Comparison of ENCODE assay signal across 18 mouse cellular contexts in the genomic region with DNA sequence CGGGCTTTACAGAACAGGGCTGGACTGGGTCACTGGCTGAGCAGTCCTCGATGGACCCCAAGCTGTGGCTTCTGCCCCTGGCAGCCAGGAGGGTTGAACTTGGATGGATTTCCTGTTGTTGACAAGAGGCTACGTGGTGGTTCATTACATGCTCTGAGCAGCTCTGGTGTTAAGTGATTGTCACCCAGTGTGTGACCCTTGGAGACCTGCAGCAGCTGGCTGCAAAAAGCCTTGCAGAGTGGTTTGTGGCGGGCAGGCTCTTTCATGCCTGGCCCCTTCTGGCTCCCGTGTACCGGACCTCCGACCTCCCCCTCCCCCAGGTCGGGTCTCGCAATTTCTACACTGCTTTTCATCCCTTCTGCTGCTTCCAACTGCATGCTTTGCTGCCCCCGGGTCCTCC. TPM values are rescaled to one million over a fixed set of nuclear protein-coding genes. Genes with fewer than 3 reads are reported as not detected.
DNase-seq lines count a peak whose midpoint lies in the region; ATAC-seq and TF ChIP-seq lines count a peak whose summit lies in the region.
"Had no signal": no experiment of that assay in that cellular context is flagged by ENCODE, and none has a peak within 500 bp of the region (broad histone marks: within the 10 kb centered on the region; RNA-seq: fewer than 3 reads in every experiment).

No protein-coding gene starts in this region.

- no peaks in the 10 kb centered on the region for H3K27me3 ChIP-seq in hindbrain, embryonic 11.5 days (ENCODE audit: control insufficient read depth, insufficient read depth, low read length)
- no peaks in the 10 kb centered on the region for H3K27me3 ChIP-seq in hindbrain, embryonic 13.5 days
- peaks cover 67% of the 10 kb centered on the region for H3K27me3 ChIP-seq in megakaryocyte, embryonic 14.5 days (replicated peaks)
- no peaks in the 10 kb centered on the region for H3K27me3 ChIP-seq in midbrain, postnatal 0 days (ENCODE audit: insufficient read depth, low read length)

- H3K4me3 ChIP-seq in hindbrain, embryonic 11.5 days (ENCODE audit: low read depth, low read length) = no peak overlapping the region
- H3K4me3 ChIP-seq in hindbrain, embryonic 13.5 days = no peak overlapping the region
- H3K4me3 ChIP-seq in megakaryocyte, embryonic 14.5 days (replicated peaks) = peak overlapping the region; percentile 86
- no peak overlapping the region for H3K4me3 ChIP-seq in midbrain, postnatal 0 days (ENCODE audit: low read depth, low read length)
- H3K4me3 ChIP-seq: embryonic facial prominence, embryonic 12.5 days had no signal

- peak; percentile 53 for DNase-seq in hindbrain, embryonic 11.5 days (ENCODE audit: low spot score)
- peak; percentile 33 for DNase-seq in embryo, embryonic 9.5 days (ENCODE audit: extremely low spot score)
- DNase-seq in midbrain, postnatal 0 days (ENCODE audit: low spot score) = no peak
- no peak for DNase-seq in adrenal gland, postnatal 10 days
- DNase-seq: adrenal gland, postnatal 14 days; cerebellum, adult 8-10 months; gastrocnemius, postnatal 10 days; layer of hippocampus, postnatal 36 days; left cerebral cortex, postnatal 4 days; lung, postnatal 36 days; right cerebral cortex, postnatal 4 days had no signal

- H3K4me2 ChIP-seq in hindbrain, embryonic 11.5 days (replicated peaks; ENCODE audit: low read depth, low read length) = no peak overlapping the region
- H3K4me2 ChIP-seq in hindbrain, embryonic 13.5 days = no peak overlapping the region
- no peak overlapping the region for H3K4me2 ChIP-seq in midbrain, postnatal 0 days (ENCODE audit: low read depth, low read length, poor library complexity, severe bottlenecking)
- H3K4me2 ChIP-seq: embryonic facial prominence, embryonic 12.5 days had no signal

- TF ChIP-seq CTCF in midbrain, postnatal 0 days (IDR thresholded peaks at IDR 0.05) = no peak

- ATAC-seq in hindbrain, embryonic 11.5 days (ENCODE audit: low FRiP score) = no peak
- ATAC-seq in hindbrain, embryonic 13.5 days (ENCODE audit: low FRiP score) = no peak
- no peak for ATAC-seq in megakaryocyte, adult 5-6 weeks (ENCODE audit: poor library complexity, severe bottlenecking)
- no peak for ATAC-seq in midbrain, postnatal 0 days (ENCODE audit: low FRiP score)
- ATAC-seq: inflammation-experienced regulatory T-cells, adult 6 months had no signal

- H3K9me3 ChIP-seq in hindbrain, embryonic 11.5 days (ENCODE audit: control insufficient read depth, low read length) = no peaks in the 10 kb centered on the region
- H3K9me3 ChIP-seq in hindbrain, embryonic 13.5 days = no peaks in the 10 kb centered on the region
- H3K9me3 ChIP-seq in megakaryocyte, embryonic 14.5 days = peaks cover 44% of the 10 kb centered on the region
- H3K9me3 ChIP-seq in midbrain, postnatal 0 days (ENCODE audit: low read length) = no peaks in the 10 kb centered on the region
- H3K9me3 ChIP-seq: embryonic facial prominence, embryonic 12.5 days had no signal

- no peak overlapping the region for H3K27ac ChIP-seq in hindbrain, embryonic 11.5 days (ENCODE audit: low read depth, low read length)
- H3K27ac ChIP-seq in hindbrain, embryonic 13.5 days = no peak overlapping the region
- 0 out of 2 replicates have a peak overlapping the region, but pooled peaks have one; percentile 2 for H3K27ac ChIP-seq in midbrain, postnatal 0 days (ENCODE audit: low read depth, low read length)
- H3K27ac ChIP-seq: embryonic facial prominence, embryonic 12.5 days; liver, embryonic 14.5 days had no signal

- peaks cover 2% of the 10 kb centered on the region; the same call in 1 of the 2 replicates for H3K4me1 ChIP-seq in hindbrain, embryonic 11.5 days (replicated peaks; ENCODE audit: control insufficient read depth, insufficient read depth, low read length)
- peaks cover 16% of the 10 kb centered on the region for H3K4me1 ChIP-seq in hindbrain, embryonic 13.5 days (replicated peaks)
- H3K4me1 ChIP-seq in megakaryocyte, embryonic 14.5 days = peaks cover 46% of the 10 kb centered on the region
- peaks cover 15% of the 10 kb centered on the region; the same call in 1 of the 2 replicates for H3K4me1 ChIP-seq in midbrain, postnatal 0 days (ENCODE audit: insufficient read depth, low read length)

- WGBS in hindbrain, embryonic 11.5 days = 16% methylated on average over 10 of the region's 10 CpGs
- WGBS in hindbrain, embryonic 13.5 days = 23% methylated on average over 10 of the region's 10 CpGs
- WGBS in midbrain, postnatal 0 days = 9% methylated on average over 10 of the region's 10 CpGs

- H3K36me3 ChIP-seq in hindbrain, embryonic 11.5 days (ENCODE audit: control insufficient read depth, insufficient read depth, low read length) = no peaks in the 10 kb centered on the region
- H3K36me3 ChIP-seq in hindbrain, embryonic 13.5 days = no peaks in the 10 kb centered on the region
- H3K36me3 ChIP-seq in megakaryocyte, embryonic 14.5 days (replicated peaks; ENCODE audit: low read length) = peaks cover 5% of the 10 kb centered on the region
- no peaks in the 10 kb centered on the region for H3K36me3 ChIP-seq in midbrain, postnatal 0 days (ENCODE audit: insufficient read depth, low read length)
- H3K36me3 ChIP-seq: embryonic facial prominence, embryonic 12.5 days had no signal

- H3K9ac ChIP-seq in hindbrain, embryonic 11.5 days (ENCODE audit: low read depth, low read length) = no peak overlapping the region
- H3K9ac ChIP-seq in hindbrain, embryonic 13.5 days = no peak overlapping the region
- no peak overlapping the region for H3K9ac ChIP-seq in midbrain, postnatal 0 days (replicated peaks; ENCODE audit: low read length, poor library complexity, severe bottlenecking)
- H3K9ac ChIP-seq: embryonic facial prominence, embryonic 12.5 days; liver, embryonic 14.5 days had no signal

RNA-seq across cellular contexts. Expression of a gene that starts 10.5 kb away (rescaled TPM):
- 0.56 and 0.63 TPM in 2 replicates for polyA plus RNA-seq in hindbrain, embryonic 11.5 days (2014; fragmentation: Nextera tagmentation; extraction: Ambion mirVana)
- polyA plus RNA-seq in hindbrain, embryonic 13.5 days (2015; fragmentation: Nextera tagmentation; extraction: Ambion mirVana) = 0.99 and 1.1 TPM in 2 replicates
- polyA plus RNA-seq in megakaryocyte, embryonic 14.5 days (2012; ENCODE audit: insufficient read depth, low replicate concordance) = 0.03 TPM in 1 of 2 replicates, not detected in the other
- 0.09 and 0.69 TPM in 2 replicates for total RNA-seq in megakaryocyte, adult 5-6 weeks (2015)
- total RNA-seq in megakaryocyte, adult 5-6 weeks (2017) = 0.24 TPM in 1 of 2 replicates, not detected in the other
- total RNA-seq in midbrain, postnatal 0 days (2014; rRNA removed) = 0.52 and 2.1 TPM in 2 replicates
- polyA plus RNA-seq in midbrain, postnatal 0 days (2015; fragmentation: Nextera tagmentation; extraction: Ambion mirVana) = 1.8 and 2.8 TPM in 2 replicates
- under 1 TPM in 1 of 2 experiments, not detected in 1; 0.06 TPM for total RNA-seq in adrenal gland, postnatal 10 days (2021)
- total RNA-seq: adrenal gland, postnatal 14 days; monocyte, adult 5-6 weeks had no signal
- polyA plus RNA-seq: inflammation-experienced regulatory T-cells, adult 6 months had no signal

Comparison
In these comparisons a context has a peak if more than half of its experiments do, and no peak if none do; other contexts are left out.
1. DNase-seq: peak in hindbrain, embryonic 11.5 days (single experiment) and embryo, embryonic 9.5 days (single experiment); none in midbrain, postnatal 0 days (single experiment) and adrenal gland, postnatal 10 days (single experiment).